Mouse (Mus musculus) heart, postnatal 10 days (tissue): ENCODE results near the gene Scaf11. TPM values are rescaled to one million over a fixed set of nuclear protein-coding genes. Genes with fewer than 3 reads are reported as not detected.
A peak's percentile ranks its signal among the peaks of the same experiment; 100 is the strongest.
"Not testable (repeated sequence)": the region's sequence is repeated elsewhere in the genome, so short reads cannot be mapped to it uniquely, and the experiment has no call there.

ENCODE experiments used
- DNase-seq, 2 experiments: peaks; one replicate each; pipeline ENCODE4 v3.0.0; 2021
- intact Hi-C: fragments of 180-260 bp; cut with DNase I; formaldehyde crosslinking; loops from one replicate; pipeline ENCODE4 v1.15.1; 2025
- total RNA-seq, 2 experiments: library from RNA; stranded (reverse); gene quantifications; 2 replicates each; pipeline ENCODE4 v1.2.3; 2021

Gene Scaf11
- 10 to 100 TPM; 59.1 to 59.6 TPM for total RNA-seq

DNA sequence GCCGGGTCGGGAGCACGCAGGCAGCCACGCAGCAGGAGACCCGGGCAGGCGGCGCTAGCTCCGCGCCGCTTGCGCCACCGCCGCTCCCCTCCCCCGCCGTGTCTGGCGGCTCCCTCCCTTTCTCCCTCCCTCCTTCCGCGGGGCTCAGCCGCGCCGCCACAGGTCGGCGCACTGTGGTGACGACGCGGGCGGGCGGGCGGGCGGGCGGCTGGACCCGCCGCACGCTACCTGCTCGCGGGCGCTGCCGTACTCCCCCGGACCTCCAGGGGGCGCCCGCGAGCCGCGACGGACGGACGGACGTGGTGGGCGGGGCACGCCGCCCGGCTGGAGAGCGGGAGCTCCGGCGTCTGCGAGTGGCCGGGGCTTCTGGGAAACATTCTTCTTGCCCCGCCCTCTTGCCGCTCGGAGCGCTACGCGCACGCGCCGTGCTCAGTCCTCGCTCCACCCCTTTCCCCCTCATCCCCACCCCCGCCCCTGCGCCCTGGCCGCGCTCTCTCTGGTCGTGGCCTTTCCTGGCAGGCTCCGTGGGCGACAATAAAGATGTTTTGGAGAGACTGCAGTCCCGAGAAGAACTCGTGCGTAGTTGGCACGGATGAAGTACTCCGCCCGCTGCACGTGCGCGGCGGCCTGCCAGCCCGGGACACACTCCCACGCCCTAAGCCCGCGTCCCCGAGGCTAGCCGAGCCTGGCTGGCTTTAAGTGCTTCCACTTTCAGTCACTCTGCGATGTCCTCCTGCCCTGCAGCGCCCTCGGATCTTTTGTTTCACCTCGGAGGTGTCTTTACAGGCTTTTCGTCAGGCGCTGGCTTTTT, at the start of gene Scaf11:
Gene Scaf11 (minus strand): TSS at position 114 of the 811 bp plus-strand sequence.
- intact Hi-C loops = loop anchor here (2.0 kb wide), 1 partner anchor 14 kb away; no protein-coding TSS in a partner anchor
- peak; percentile 96 to 97 for DNase-seq

DNA sequence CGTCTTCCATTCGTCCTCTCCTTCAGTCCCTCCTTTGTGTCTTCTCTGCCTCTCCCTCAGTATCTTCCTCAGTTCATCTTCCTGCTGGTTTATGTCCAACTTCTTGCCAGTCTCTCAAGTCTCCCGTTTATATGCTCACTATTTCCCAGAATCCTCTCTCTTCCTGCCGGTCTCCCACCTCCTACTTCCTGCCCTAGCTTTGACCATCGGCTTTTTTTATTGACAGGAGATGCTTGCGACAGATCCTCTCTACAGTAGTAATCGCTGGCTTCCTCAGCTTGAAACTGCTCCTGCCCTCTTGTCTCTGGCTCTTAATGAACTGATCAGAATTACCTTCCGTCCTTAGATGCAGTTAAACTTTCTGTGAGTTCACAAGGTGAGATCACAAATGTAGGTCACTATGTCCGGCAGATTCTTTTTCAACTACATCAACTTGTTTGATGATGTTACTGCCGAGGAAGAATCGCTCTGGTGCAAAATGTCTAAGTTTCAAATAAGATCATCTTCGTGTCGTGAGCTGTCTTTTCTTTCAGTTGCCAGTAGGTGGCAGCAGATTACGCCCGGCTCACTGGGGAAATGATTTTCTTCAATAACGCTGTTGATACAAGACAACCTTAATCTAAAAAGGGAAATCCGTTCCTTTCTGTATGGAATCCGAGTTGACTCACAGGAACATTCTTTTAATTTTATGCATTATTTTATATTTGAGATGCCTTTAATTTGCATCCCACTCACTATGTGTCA, 46.6 kb upstream of the Scaf11 start:
- intact Hi-C loops = loop anchor here (1.0 to 2.0 kb wide), 2 partner anchors 36 to 159 kb away; no protein-coding TSS in a partner anchor
- DNase-seq = peak; percentile 57 to 78

DNA sequence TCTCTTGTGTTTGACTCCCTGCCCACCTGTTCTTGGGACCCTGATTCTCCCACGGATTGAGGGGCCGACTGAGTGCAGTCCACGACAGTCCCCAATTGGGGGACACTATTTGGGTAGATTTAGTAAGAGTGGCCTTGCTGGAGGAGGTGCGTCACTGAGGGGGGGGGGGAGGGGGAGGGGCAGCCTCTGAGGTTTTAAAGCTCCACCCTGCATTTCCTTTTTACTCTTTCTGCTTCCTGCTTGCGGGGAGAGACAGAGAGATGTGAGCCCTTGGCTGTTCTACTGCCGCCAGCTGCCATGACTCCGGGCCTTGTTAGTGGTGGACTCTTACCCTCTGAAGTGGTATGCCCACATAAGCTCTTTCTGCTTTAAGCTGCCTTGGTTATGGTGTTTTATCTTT, 37.0 kb upstream of the Scaf11 start:
- intact Hi-C loops = no loop called here
- DNase-seq = no peak

DNA sequence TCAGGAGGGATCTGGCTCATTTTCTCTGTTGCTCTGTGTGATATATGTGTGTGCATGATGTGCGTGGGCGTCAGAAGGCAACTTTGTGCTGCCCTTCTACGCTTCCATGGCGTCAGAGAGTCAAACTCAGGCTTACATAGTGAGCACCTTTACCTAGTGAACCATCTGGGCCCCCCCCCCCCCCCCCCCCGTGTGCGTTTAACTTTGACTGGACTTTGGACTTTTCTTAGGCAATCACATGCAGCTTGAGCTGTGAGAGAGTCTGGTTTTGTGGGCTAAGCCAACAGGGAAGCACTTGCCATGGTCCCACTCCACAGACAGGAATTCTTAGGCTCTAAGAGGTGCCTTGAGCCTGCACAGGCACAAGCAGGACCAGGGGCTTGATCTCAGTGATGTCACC, 33.6 kb upstream of the Scaf11 start:
- DNase-seq = no peak
- intact Hi-C loops = no loop called here

DNA sequence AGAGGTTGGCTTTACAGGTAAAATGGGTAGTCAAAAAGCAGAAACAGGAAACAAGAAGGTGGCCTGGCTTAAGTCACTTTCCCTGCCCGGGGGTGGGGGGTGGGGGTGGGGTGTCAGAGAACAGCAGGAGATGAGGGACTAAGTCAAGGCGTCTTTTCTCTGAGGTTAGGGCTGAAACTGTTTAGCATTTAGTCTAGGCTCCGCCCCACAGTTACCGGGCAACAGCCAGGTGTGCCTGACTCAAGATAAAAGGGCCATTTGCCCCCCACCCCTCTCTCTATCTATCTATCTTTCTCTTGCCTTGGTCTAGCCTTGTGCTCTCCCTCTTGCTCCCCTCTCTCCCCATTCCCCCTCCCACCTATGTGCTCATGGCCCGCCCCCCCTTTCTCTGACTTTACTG, 32.9 kb upstream of the Scaf11 start:
- DNase-seq = no peak
- intact Hi-C loops = no loop called here

DNA sequence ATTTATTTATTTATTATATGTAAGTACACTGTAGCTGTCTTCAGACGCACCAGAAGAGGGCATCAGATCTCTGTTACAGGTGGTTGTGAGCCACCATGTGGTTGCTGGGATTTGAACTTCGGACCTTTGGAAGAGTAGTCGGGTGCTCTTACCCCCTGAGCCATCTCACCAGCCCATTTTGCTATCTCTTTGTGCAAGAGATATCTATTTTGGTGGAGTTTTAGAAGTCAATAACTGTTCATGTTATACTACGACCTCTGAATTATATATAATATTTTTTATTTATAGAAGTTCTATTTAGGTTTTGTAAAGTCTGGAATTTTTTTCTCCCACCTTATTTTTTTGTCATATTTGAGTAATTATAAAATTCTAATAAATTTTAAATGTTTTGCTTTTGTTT, 32.3 kb upstream of the Scaf11 start:
- DNase-seq, intact Hi-C loops: not testable (repeated sequence)

DNA sequence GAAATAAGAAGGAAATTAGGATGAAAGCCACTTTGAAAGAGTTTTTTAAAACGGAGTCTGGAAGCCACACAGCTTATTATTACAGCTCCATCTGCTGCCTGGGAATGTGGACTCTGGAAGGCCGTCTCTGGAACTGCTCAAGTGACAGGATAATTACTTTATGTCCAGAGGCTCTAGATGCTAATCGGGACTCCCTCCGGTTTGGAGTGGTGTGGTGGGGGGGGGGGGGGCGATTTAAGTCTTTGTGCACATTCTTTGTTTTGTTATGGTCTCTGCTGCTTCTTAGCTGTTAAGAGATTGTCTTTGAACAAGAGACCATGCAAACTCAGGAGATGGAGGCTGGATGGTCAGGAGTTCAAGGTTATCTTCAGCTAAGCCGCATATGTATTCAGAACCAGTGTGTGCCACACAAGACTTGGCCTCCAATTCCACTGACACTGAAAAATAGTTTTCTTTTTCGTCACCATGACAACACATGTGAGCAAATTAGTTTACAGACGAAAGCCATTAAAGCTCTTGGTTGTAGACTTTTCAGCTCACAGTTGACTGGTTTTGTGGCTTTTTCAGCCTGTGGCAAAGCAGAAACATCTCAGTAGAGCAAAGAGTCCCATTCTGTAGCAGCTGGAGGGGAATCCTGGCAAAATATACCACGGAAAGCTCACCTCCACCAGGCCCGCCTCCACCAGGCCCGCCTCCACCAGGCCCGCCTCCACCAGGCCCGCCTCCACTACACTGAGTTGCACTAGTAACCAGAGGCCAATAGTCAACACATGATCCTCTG, 31.4 kb upstream of the Scaf11 start:
- DNase-seq = no peak
- intact Hi-C loops = no loop called here

DNA sequence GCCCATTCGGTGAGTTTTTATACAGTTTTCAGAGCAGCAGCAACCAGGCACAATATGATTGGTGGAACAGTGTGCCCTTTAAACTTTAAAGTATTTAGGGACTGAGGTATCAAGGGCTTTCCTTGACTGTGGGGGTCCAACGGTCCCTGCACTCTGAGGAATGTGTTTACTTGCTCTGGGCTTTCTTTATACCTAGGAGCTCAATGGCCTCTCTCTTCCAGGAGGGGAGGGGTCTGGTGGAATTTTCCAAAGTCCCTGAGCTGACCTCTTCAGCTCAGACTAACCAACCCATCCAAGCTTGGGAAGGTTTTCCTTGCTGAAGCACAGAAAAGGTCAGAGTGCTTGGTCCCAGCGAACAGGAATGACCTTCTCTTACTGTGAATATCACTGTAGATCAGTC, 30.8 kb upstream of the Scaf11 start:
- DNase-seq = no peak
- intact Hi-C loops = no loop called here

DNA sequence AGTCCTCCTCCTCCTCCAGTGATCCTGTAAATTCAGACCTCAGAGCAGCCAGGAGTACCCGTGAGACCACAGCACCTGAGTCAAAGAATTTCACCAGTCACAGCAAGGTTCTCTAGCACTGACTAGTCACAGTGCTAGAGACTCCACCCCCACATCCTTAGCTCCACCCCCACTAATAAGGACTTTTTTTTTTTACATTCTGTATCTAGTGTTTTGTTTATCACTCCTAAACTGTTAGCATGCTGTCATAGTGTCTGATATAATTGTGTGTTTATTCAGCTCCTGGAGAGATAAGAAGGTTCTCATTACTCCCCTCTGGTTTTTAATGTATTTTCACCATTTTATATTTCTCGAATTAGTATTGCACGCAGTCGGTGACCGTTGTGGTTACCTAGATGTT, 29.5 kb upstream of the Scaf11 start:
- intact Hi-C loops = no loop called here
- no peak for DNase-seq

DNA sequence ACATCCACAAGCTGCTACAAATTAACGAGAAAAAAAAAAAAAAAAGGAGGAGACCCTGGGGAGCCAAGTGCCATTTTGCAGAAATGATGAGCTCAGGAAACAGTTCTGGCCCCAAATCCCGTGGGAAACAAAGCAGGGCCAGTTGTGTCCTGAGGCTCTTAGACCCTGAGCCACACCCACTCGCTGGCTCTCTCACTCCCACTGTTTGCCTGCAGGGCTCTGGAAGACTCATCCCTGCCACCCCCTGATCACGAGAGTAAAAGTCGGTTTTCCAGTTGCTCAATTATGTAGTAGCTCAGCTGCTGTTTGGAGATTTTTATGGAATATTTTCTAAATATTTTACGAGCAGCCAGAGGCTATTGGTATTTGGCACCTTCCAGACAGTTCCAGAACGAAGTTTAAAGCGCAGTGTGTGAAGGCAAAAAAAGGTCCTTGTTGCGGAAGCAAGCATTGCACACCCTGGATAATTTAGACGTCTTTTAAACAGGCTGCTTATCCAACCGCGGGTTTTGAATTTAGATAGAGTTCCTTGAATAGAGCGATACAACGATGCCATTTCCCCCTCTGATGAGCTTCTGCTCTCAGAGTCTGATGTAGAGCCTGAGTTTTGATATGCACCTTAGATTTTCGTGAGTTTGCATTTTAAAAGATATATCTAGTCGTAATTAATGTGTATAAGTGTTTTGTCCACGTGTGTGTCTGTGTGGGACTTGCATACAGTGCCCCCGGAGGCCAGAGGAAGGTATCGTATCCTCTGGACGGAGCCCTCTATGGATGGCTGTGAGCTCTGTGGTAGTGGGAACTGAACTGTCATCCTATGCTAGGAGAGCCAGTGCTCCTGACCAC, 28.5 kb upstream of the Scaf11 start:
- intact Hi-C loops = no loop called here
- DNase-seq = peak; percentile 17 to 36

DNA sequence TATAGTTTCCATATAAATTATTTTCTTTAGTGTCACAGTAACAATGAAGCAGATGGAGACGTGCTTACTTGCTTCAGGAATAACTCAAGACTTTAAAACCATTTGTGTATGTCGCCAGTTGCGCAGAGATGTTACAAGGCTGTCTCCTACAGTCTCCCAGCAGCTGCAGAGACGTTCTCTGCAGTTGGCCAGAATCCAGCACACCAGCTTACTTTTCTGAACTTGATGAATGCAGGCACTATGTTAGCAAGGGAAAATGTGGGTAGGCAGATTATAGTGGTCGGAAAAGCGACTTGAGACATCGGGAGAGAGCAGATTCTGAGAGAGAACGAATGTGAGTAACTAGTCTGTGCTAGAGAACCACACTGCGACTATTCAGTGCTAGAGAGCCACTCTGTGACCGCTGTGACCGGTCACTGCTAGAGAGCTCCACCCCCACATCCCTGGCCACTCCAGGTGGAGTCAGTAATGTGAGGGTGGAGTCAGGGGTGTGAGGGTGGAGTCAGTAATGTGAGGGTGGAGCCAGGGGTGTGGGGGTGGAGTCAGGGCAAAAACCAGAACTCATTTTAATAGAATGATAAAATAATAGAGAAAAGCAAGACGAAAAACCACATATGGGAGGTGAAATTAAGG, 26.5 kb upstream of the Scaf11 start:
- DNase-seq = no peak
- intact Hi-C loops = no loop called here

DNA sequence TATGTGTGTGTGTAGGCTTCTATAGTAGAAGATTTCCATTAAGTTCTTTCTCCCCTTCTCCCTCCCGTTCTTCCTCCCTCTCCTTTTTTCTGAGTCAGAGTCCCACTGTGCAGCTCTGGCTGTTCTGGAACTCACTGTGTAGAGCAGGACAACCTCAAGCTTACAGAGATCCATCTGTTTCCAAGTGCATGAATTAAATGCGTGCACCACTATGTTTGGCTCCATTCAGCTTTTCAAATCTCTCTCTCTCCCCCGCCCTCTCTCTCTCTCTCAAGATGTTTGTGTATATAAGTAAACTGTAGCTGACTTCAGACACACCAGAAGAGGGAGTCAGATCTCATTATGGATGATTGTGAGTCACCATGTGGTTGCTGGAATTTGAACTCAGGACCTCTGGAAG, 20.2 kb upstream of the Scaf11 start:
- intact Hi-C loops = no loop called here

DNA sequence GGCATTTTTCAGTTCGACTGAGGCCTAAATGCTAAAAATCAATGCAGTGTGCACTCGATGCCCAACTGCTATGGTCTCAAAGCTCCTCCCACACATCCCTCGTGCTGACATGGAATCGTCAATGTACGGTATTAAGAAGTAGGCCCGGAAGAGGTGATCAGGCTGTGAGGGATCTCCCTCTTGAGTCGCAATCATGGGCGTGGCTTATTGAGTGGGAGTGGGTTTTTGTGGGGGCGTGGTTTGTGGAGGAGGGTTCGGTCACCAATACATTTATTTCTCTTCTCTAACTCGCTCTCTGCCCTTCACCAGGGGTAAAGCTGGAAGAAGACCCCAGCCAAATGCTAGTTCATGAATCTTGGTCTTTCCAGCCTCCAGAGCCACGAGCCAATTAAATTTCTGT, 17.4 kb upstream of the Scaf11 start:
- DNase-seq = no peak
- intact Hi-C loops = loop anchor here (5.0 kb wide), 1 partner anchor 69 kb away; no protein-coding TSS in a partner anchor

More for the DNA sequence above, 20.2 kb upstream of the Scaf11 start:
- DNase-seq = no peak

DNA sequence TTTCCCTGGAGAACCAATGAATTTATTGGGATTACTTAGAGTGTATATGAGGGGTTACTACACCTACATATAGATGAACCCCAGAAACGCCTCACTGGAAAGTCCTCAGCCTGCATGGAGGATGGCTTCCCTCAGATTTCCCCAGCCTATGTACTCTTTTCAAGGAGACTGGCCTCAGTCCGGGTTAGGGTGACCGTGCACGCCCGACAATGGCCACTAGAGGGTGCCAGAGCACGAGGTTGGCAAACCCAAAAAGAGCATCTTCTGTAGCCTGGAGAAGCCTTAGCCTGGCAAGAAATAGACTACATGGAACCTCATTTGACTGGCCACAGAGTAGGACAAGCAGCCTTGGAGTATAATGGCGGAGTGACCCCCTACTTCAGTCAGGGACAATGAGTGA, 15.7 kb upstream of the Scaf11 start:
- intact Hi-C loops = loop anchor here (5.0 kb wide), 1 partner anchor 71 kb away; no protein-coding TSS in a partner anchor
- peak; percentile 90 to 96 for DNase-seq

DNA sequence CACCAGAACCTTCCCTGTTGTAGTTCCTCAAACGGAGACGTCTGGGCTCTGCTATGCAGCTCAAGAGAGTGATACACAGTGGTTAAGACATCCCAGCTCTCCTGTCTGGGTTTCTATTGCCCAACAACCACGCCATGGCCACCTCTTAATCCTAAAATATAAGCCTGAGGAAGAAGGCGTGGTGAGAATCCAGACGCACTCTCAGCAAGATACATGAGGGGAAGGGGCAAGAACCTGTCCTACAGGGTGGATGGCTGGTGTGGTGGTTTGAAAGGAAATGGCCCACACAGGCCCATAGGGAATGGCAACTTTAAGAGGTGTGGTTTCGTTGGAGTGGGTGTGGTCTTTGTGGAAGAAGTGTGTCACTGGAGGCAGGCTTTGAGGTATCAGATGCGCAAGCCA, 14.9 kb upstream of the Scaf11 start:
- no peak for DNase-seq
- intact Hi-C loops = loop anchor here (2.0 to 5.0 kb wide), 2 partner anchors 15 to 72 kb away; partner anchors contain the start of gene Scaf11

DNA sequence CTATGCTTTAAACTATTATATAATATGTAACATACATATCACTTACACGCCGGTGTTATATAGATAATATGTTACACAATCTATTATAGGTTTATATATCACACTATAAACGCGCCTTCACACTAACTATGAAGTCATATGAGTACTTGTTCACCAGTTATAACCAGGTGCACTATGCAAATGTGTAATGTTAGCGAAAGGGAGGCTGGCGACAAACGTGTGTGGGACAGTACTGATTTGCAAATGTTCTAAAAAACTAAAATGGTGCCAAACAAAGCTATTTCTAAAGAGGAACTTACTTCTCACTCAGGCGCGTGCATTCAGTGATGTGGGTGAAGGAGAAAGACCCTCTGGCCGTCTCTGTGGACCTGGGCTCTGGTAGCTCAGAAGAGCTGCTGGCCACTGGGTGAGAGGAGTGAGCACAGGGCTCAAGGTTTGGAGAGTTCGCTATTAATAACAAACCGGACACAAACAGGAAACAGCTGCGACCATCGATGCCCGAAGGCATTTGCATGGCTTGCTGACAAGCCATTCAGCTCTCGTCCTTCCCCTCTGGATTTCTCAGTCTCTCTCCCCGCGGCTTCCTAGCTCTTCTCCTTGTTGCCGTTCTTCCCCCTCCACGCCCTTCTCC, 13.8 kb upstream of the Scaf11 start:
- peak; percentile 28 to 52 for DNase-seq
- intact Hi-C loops = loop anchor here (2.0 kb wide), 1 partner anchor 14 kb away; the partner anchor contains the start of gene Scaf11

DNA sequence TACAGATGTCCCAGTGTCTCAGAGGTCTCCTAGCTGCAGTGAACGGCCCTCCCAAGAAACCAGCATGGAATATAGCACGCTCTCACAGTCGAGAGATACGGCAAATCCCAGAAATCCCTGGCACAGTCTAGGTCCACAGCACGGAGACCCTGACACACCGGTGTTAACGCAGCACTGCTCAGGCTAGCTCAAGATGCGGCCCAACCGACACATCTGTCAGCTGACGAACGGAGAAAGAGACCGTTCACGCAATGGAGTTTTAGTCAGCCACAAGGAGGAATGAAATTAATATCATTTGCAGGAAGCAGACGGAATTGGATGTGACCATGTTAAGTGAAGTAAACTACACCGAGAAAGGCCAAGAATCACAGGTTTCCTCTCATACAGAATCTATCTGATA, 13.3 kb upstream of the Scaf11 start:
- intact Hi-C loops = loop anchor here (2.0 kb wide), 1 partner anchor 13 kb away; the partner anchor contains the start of gene Scaf11
- DNase-seq = no peak

DNA sequence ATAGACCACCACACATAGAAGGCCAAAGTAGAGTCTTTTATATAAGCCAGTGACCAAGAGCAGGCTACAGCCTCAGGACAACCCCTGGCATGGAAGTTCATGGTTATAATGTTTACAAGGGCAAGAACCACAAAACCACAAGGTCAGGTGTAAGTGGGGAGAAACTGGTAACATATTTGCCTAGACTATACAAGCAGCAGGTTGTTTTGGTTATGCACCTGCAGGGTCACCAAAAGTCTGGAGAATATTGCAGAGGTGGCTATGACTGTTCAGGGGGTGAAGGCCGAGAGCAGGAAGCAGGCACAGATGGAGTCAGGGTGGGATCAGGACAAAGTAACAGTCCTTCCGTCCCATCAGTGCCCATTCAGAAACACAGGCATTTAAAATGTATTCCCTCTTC, 7.7 kb upstream of the Scaf11 start:
- intact Hi-C loops = no loop called here

DNA sequence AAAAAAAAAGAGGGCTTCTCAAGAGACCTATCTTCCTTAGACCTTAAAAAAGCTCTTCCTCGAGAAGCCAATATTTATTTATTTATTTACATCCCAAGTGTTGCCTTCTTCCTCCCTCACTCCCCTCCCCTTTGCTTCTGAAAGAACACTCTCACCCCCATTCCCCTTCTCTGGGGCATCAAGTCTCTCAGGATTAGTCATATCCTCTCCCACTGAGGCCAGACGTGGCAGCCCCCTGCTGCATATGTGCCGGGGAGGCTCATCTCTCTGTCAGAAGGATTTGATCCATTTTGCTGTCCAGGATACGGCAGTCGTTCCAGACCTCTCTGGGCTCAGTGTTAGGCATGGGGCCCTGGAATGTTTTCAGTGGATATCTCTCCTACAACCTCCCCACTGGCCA, 7.2 kb upstream of the Scaf11 start:
- intact Hi-C loops = no loop called here
- no peak for DNase-seq

More for the DNA sequence above, 7.7 kb upstream of the Scaf11 start:
- no peak for DNase-seq
